Mouse (Mus musculus) ovary, postnatal 36 days (tissue): ENCODE data around the gene Krtap4-1.

Experiments used
- DNase-seq: peaks from one replicate; pipeline ENCODE4 v3.0.0; 2022; ENCODE audit warnings: low spot score, mixed read lengths

The Krtap4-1 gene

DNA sequence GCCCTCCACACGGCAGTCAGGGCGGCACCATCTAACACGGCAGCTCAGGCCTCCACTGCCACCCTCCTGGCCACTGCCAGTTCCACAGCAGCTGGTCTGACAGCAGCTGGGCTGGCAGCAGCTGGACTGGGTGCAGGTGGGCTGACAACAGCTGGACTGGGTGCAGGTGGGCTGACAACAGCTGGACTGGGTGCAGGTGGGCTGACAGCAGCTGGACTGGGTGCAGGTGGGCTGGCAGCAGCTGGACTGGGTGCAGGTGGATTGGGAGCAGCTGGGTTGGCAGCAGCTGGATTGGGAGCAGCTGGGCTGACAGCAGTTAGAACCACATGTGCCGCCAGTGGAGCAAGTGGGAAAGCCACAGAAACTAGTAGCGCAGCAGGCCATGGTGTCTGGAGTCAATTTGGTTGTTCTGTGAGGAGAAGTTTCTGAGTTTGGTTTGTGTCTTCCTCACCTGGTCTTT, 44.8 kb downstream of the Krtap4-1 start, which contains the start of gene Krtap1-4:
Gene Krtap1-4, minus strand, starts transcription at position 410 of the 460 bp plus-strand sequence.
- no peak for DNase-seq

DNA sequence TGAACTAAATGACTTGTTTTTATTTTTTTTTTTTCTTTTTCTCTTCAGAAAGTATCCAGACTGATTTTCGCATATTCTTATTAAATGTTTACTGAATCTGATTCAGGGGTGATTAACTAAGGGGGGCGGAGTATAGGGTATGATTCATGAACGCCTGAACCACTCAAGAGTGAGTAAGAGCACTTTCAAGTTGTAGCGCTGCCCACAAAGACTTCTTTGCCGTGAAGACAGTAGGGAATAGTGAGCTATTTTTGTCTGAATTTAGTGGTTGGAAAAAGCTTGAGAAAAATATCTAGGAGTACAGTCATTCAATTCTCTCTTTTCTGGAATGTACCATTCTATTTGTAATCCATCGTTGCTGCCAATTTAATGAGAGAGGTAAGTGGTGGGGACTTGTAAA, 46.5 kb downstream of the Krtap4-1 start:
- DNase-seq: no peak

GRCm38 (mm10) chr11:99581051-99581450, 47.0 kb downstream of the Krtap4-1 start:
- no peak for DNase-seq

GRCm38 (mm10) chr11:99580636-99581035, 47.4 kb downstream of the Krtap4-1 start, which contains the start of gene Krtap1-5:
Gene Krtap1-5 (minus strand): TSS chr11:99581016.
- no peak for DNase-seq
